Mouse (Mus musculus) testis, postnatal 10 days (tissue): ENCODE results near the gene OR5BS1P.
"Not testable (repeated sequence)": the region's sequence is repeated elsewhere in the genome, so short reads cannot be mapped to it uniquely, and the experiment has no call there.

Experiments
- DNase-seq: peaks from one replicate; pipeline ENCODE4 v3.0.0; 2021; ENCODE audit warnings: low spot score

OR5BS1P gene

GRCm38 (mm10) chr15:98506253-98506957 lies 36.7 kb downstream of the OR5BS1P start:
- DNase-seq = no peak

- DNase-seq = no peak
These were observed 37.6 kb downstream of the OR5BS1P start for GRCm38 (mm10) chr15:98507321-98507720.

- no peak for DNase-seq
These were observed 39.7 kb downstream of the OR5BS1P start for GRCm38 (mm10) chr15:98509387-98509786.

GRCm38 (mm10) chr15:98510438-98511385 lies 41.0 kb downstream of the OR5BS1P start:
- DNase-seq = peak; percentile 88

GRCm38 (mm10) chr15:98511386-98511928 lies 41.8 kb downstream of the OR5BS1P start:
- no peak for DNase-seq

- no peak for DNase-seq
These were observed 42.5 kb downstream of the OR5BS1P start for GRCm38 (mm10) chr15:98512232-98512631.

GRCm38 (mm10) chr15:98512799-98513321 lies 43.2 kb downstream of the OR5BS1P start:
- DNase-seq = no peak

- DNase-seq = not testable (repeated sequence)
These were observed 44.0 kb downstream of the OR5BS1P start for GRCm38 (mm10) chr15:98513676-98514075.

- no peak for DNase-seq
These were observed 44.5 kb downstream of the OR5BS1P start for GRCm38 (mm10) chr15:98514146-98514545.

GRCm38 (mm10) chr15:98514845-98515244 lies 45.1 kb downstream of the OR5BS1P start:
- DNase-seq = not testable (repeated sequence)

GRCm38 (mm10) chr15:98517380-98518355 lies 48.0 kb downstream of the OR5BS1P start:
- peak; percentile 74 for DNase-seq

GRCm38 (mm10) chr15:98521245-98521644 lies 51.5 kb downstream of the OR5BS1P start:
- DNase-seq = no peak

GRCm38 (mm10) chr15:98526057-98526456 lies 56.4 kb downstream of the OR5BS1P start:
- DNase-seq = no peak

- no peak for DNase-seq
These were observed 57.5 kb downstream of the OR5BS1P start for GRCm38 (mm10) chr15:98527056-98527771.

- no peak for DNase-seq
These were observed 58.4 kb downstream of the OR5BS1P start for GRCm38 (mm10) chr15:98528066-98528563.
